Mouse (Mus musculus): ENCODE data around the gene Hoxb8. TPM values are rescaled to one million over a fixed set of nuclear protein-coding genes. Genes with fewer than 3 reads are reported as not detected.

Hoxb8 gene
- total RNA-seq, 2 experiments from 2014 or later = not detected

GRCm38 (mm10) chr11:96298895-96299667, 17.4 kb downstream of the Hoxb8 start:
- DNase-seq (ENCODE audit: low spot score in 2 of 2) = no peak

- DNase-seq (ENCODE audit: low spot score in 2 of 2) = no peak
Observed at GRCm38 (mm10) chr11:96299781-96300180, 18.1 kb downstream of the Hoxb8 start.

- DNase-seq (ENCODE audit: low spot score in 2 of 2) = no peak
Observed at GRCm38 (mm10) chr11:96300354-96301063, 18.8 kb downstream of the Hoxb8 start.

- no peak for DNase-seq (ENCODE audit: low spot score in 2 of 2)
Observed at GRCm38 (mm10) chr11:96301064-96301431, 19.3 kb downstream of the Hoxb8 start.

- peak in 1 of 2 experiments; percentile 46 for DNase-seq (ENCODE audit: low spot score in 2 of 2)
Observed at GRCm38 (mm10) chr11:96301837-96302236, 20.1 kb downstream of the Hoxb8 start.

- DNase-seq (ENCODE audit: low spot score in 2 of 2) = no peak
Observed at GRCm38 (mm10) chr11:96302381-96303150, 20.9 kb downstream of the Hoxb8 start.

- peak; percentile 69 for DNase-seq (ENCODE audit: low spot score in 2 of 2)
Observed at GRCm38 (mm10) chr11:96303151-96304099, 21.7 kb downstream of the Hoxb8 start, which contains the start of gene Hoxb5. Hoxb5 (plus strand) TSS chr11:96303336.

GRCm38 (mm10) chr11:96304381-96305195, 22.9 kb downstream of the Hoxb8 start:
- no peak for DNase-seq (ENCODE audit: low spot score in 2 of 2)

GRCm38 (mm10) chr11:96305505-96306182, 23.9 kb downstream of the Hoxb8 start:
- DNase-seq (ENCODE audit: low spot score in 2 of 2) = no peak

- no peak for DNase-seq (ENCODE audit: low spot score in 2 of 2)
Observed at GRCm38 (mm10) chr11:96306183-96306907, 24.6 kb downstream of the Hoxb8 start.

GRCm38 (mm10) chr11:96306908-96307269, 25.2 kb downstream of the Hoxb8 start:
- no peak for DNase-seq (ENCODE audit: low spot score in 2 of 2)

- DNase-seq (ENCODE audit: low spot score in 2 of 2) = no peak
Observed at GRCm38 (mm10) chr11:96308763-96309162, 27.1 kb downstream of the Hoxb8 start.

GRCm38 (mm10) chr11:96309288-96309687, 27.6 kb downstream of the Hoxb8 start:
- no peak for DNase-seq (ENCODE audit: low spot score in 2 of 2)

- DNase-seq (ENCODE audit: low spot score in 2 of 2) = no peak
Observed at GRCm38 (mm10) chr11:96310183-96310938, 28.7 kb downstream of the Hoxb8 start.

GRCm38 (mm10) chr11:96311097-96311496, 29.4 kb downstream of the Hoxb8 start:
- DNase-seq (ENCODE audit: low spot score in 2 of 2) = no peak

- peak in 1 of 2 experiments; percentile 42 for DNase-seq (ENCODE audit: low spot score in 2 of 2)
Observed at GRCm38 (mm10) chr11:96311520-96312417, 30.1 kb downstream of the Hoxb8 start.

GRCm38 (mm10) chr11:96313134-96313533, 31.4 kb downstream of the Hoxb8 start:
- DNase-seq (ENCODE audit: low spot score in 2 of 2) = no peak

All from layer of hippocampus, postnatal 10 days (tissue).